Mouse (Mus musculus): ENCODE data around the gene Fam107a. TPM values are rescaled to one million over a fixed set of nuclear protein-coding genes. Genes with fewer than 3 reads are reported as not detected.

Fam107a gene
- total and polyA plus RNA-seq, 3 experiments = not detected

DNA sequence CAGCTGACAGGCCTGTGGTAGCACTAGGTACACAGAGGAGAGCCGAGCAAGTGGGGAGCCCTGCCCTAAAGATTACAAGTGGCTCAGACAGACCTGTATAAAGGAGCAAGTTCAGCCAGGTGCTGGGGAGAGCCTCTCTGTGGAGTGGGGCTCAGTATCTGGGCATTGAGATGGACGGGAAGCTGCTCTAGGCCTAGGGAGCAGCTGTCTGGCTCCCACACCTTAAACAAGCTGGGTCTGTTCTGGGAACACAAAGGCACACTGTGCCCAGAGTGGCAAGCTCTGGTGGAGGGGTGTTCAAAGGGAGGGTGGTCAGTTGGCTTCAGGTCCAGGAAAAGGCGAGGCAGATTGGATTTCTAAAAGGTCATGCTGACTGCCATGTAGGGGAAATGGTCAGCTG, 12.8 kb downstream of the Fam107a start:
- TF ChIP-seq MAZ (IDR thresholded peaks at IDR 0.05; ENCODE audit: low read depth, low read length) = no peak
- TF ChIP-seq POLR2A (IDR thresholded peaks at IDR 0.05; ENCODE audit: control insufficient read depth in 1 of 2, insufficient read depth in 1 of 2, low read depth in 1 of 2, low read length in 2 of 2, poor library complexity in 1 of 2) = no peak
- TF ChIP-seq HCFC1 (IDR thresholded peaks at IDR 0.05; ENCODE audit: low read depth, low read length) = no peak
- TF ChIP-seq BHLHE40 (IDR thresholded peaks at IDR 0.05; ENCODE audit: borderline replicate concordance, low read depth, low read length) = no peak
- TF ChIP-seq ELF1 (IDR thresholded peaks at IDR 0.05; ENCODE audit: low read depth, low read length) = no peak
- no peak for TF ChIP-seq TAL1 (IDR thresholded peaks at IDR 0.05; ENCODE audit: low read length)
- no peak for TF ChIP-seq TCF12 (IDR thresholded peaks at IDR 0.05; ENCODE audit: low read depth, low read length)
- TF ChIP-seq GATA1 (IDR thresholded peaks at IDR 0.05; ENCODE audit: low read depth, low read length) = no peak
- no peak for TF ChIP-seq JUND (IDR thresholded peaks at IDR 0.05; ENCODE audit: low read depth, low read length)
- TF ChIP-seq ZKSCAN1 (IDR thresholded peaks at IDR 0.05; ENCODE audit: low read depth, low read length) = no peak
- TF ChIP-seq EP300 (IDR thresholded peaks at IDR 0.05; ENCODE audit: low read depth in 1 of 2, low read length in 2 of 2) = no peak
- TF ChIP-seq ETS1 (IDR thresholded peaks at IDR 0.05; ENCODE audit: low read depth, low read length) = no peak
- TF ChIP-seq MYB (IDR thresholded peaks at IDR 0.05; ENCODE audit: low read depth, low read length) = no peak
- TF ChIP-seq MYC (IDR thresholded peaks at IDR 0.05; ENCODE audit: low read depth, low read length) = no peak
- TF ChIP-seq USF1 (IDR thresholded peaks at IDR 0.05; ENCODE audit: low read depth, low read length) = no peak
- TF ChIP-seq RCOR1 (IDR thresholded peaks at IDR 0.05; ENCODE audit: low read depth, low read length) = no peak
- TF ChIP-seq POLR2AphosphoS2 (IDR thresholded peaks at IDR 0.05; ENCODE audit: low read length) = no peak
- Histone ChIP-seq H3K79me2 (ENCODE audit: control insufficient read depth, insufficient read depth, low read length, poor library complexity) (no peaks in the 10 kb centered on the region), H3K36me3 (ENCODE audit: control insufficient read depth in 1 of 2, insufficient read depth in 2 of 2, low read length in 2 of 2) (no peaks in the 10 kb centered on the region), H3K9ac (ENCODE audit: control insufficient read depth, low read depth, low read length, poor library complexity, severe bottlenecking) (no peak overlapping the region), H3K4me3 (ENCODE audit: control insufficient read depth in 1 of 2, insufficient read depth in 1 of 2, low read depth in 2 of 2, low read length in 2 of 2) (no peak overlapping the region), H3K9me3 (replicated peaks; ENCODE audit: insufficient read depth, low read length) (no peaks in the 10 kb centered on the region), H3K4me1 (ENCODE audit: control insufficient read depth in 1 of 2, insufficient read depth in 2 of 2, low read length in 2 of 2) (no peaks in the 10 kb centered on the region), H3K27ac (ENCODE audit: control insufficient read depth, low read depth, low read length) (no peak overlapping the region), H3K27me3 (ENCODE audit: control insufficient read depth in 1 of 2, insufficient read depth in 2 of 2, low read length in 2 of 2) (no peaks in the 10 kb centered on the region)
- no peak for DNase-seq (ENCODE audit: low read depth, low spot score)

DNA sequence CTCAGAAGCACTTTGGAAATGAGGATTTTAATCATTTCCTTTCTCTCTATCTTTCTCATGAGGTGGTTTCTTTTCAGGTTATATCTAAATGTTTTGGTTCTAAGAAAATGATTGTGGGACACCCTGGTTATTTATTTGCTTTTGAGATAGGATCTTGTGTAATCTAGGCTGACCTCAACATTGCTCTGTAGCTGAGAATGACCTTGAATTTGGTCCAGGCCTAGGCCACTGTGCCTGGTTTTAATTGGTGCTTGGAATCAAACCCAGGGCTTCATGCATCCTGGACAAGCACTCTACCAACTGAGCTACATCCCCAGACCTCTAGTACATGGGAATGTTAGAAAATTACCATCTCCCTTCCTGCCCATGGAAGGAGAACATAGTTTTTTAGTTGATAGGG, 13.7 kb downstream of the Fam107a start:
- H3K9me3 ChIP-seq (replicated peaks; ENCODE audit: insufficient read depth, low read length) = no peaks in the 10 kb centered on the region
- no peak overlapping the region for H3K9ac ChIP-seq (ENCODE audit: control insufficient read depth, low read depth, low read length, poor library complexity, severe bottlenecking)
- DNase-seq (ENCODE audit: low read depth, low spot score) = no peak
- no peaks in the 10 kb centered on the region for H3K79me2 ChIP-seq (ENCODE audit: control insufficient read depth, insufficient read depth, low read length, poor library complexity)
- H3K4me1 ChIP-seq (ENCODE audit: control insufficient read depth in 1 of 2, insufficient read depth in 2 of 2, low read length in 2 of 2) = no peaks in the 10 kb centered on the region
- no peaks in the 10 kb centered on the region for H3K27me3 ChIP-seq (ENCODE audit: control insufficient read depth in 1 of 2, insufficient read depth in 2 of 2, low read length in 2 of 2)
- TF ChIP-seq NELFE (IDR thresholded peaks at IDR 0.05; ENCODE audit: low read depth, low read length) = no peak
- TF ChIP-seq KAT2A (conservative IDR thresholded peaks at IDR 0.05; ENCODE audit: low read depth, low read length) = no peak
- TF ChIP-seq ZKSCAN1 (IDR thresholded peaks at IDR 0.05; ENCODE audit: low read depth, low read length) = no peak
- no peak for TF ChIP-seq ZNF384 (IDR thresholded peaks at IDR 0.05; ENCODE audit: low read depth, low read length)
- no peak for TF ChIP-seq POLR2A (IDR thresholded peaks at IDR 0.05; ENCODE audit: control insufficient read depth in 1 of 2, insufficient read depth in 1 of 2, low read depth in 1 of 2, low read length in 2 of 2, poor library complexity in 1 of 2)
- TF ChIP-seq SIN3A (IDR thresholded peaks at IDR 0.05; ENCODE audit: low read length) = no peak
- TF ChIP-seq ETS1 (IDR thresholded peaks at IDR 0.05; ENCODE audit: low read depth, low read length) = no peak
- TF ChIP-seq MAFK (IDR thresholded peaks at IDR 0.05; ENCODE audit: borderline replicate concordance, low read depth, low read length) = no peak
- TF ChIP-seq CHD1 (IDR thresholded peaks at IDR 0.05; ENCODE audit: low read depth, low read length) = no peak
- no peak for TF ChIP-seq HCFC1 (IDR thresholded peaks at IDR 0.05; ENCODE audit: low read depth, low read length)
- TF ChIP-seq ELF1 (IDR thresholded peaks at IDR 0.05; ENCODE audit: low read depth, low read length) = no peak
- no peak for TF ChIP-seq MAZ (IDR thresholded peaks at IDR 0.05; ENCODE audit: low read depth, low read length)
- no peak for TF ChIP-seq GABPA (IDR thresholded peaks at IDR 0.05; ENCODE audit: low read depth, low read length)
- TF ChIP-seq BHLHE40 (IDR thresholded peaks at IDR 0.05; ENCODE audit: borderline replicate concordance, low read depth, low read length) = no peak
- TF ChIP-seq RCOR1 (IDR thresholded peaks at IDR 0.05; ENCODE audit: low read depth, low read length) = no peak
- no peak for TF ChIP-seq UBTF (IDR thresholded peaks at IDR 0.05; ENCODE audit: borderline replicate concordance, insufficient read depth, low read depth, low read length)
- TF ChIP-seq RAD21 (IDR thresholded peaks at IDR 0.05; ENCODE audit: low read depth, low read length) = no peak
- TF ChIP-seq MYB (IDR thresholded peaks at IDR 0.05; ENCODE audit: low read depth, low read length) = no peak
- H3K27ac ChIP-seq (ENCODE audit: control insufficient read depth, low read depth, low read length) = no peak overlapping the region
- H3K4me3 ChIP-seq (ENCODE audit: control insufficient read depth in 1 of 2, insufficient read depth in 1 of 2, low read depth in 2 of 2, low read length in 2 of 2) = no peak overlapping the region
- H3K36me3 ChIP-seq (ENCODE audit: control insufficient read depth in 1 of 2, insufficient read depth in 2 of 2, low read length in 2 of 2) = no peaks in the 10 kb centered on the region

Data from MEL (cell line).